Mouse (Mus musculus): ENCODE measurements around the gene Ccr6.

DNA sequence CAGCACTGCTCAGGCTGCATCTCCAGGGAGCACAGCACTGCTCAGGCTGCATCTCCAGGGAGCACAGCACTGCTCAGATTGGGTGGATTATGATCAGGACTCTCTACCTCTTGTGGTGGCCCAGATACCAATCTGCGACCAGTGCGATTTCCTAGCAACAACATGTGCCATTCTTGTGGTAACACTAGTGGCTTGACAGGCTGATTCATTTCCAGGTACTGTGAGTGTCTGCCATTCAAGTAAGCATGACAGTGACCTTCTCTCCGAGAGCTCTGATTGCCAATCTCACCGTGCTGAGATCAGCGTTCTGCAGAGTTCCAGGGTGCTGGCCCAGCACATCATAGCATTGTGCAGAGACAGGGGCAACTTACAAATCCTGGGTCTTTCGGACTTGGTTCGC lies 15.9 kb downstream of the Ccr6 start:
- TF ChIP-seq POLR2A (IDR thresholded peaks at IDR 0.05; ENCODE audit: low read depth, low read length) (no peak), CTCF (IDR thresholded peaks at IDR 0.05; ENCODE audit: extremely low read depth, insufficient read depth, insufficient read length, insufficient replicate concordance) (no peak)

Measured in spleen, adult 2 months (tissue).